Mouse (Mus musculus): ENCODE measurements around the gene F2rl2.

- TF ChIP-seq CTCF (IDR thresholded peaks at IDR 0.05; ENCODE audit: borderline replicate concordance, control insufficient read depth, extremely low read depth, insufficient read depth, low read length, poor library complexity) = no peak
- no peak for TF ChIP-seq POLR2A (IDR thresholded peaks at IDR 0.05; ENCODE audit: control insufficient read depth, extremely low read depth, insufficient read depth, low read length, poor library complexity)
Measured at GRCm38 (mm10) chr13:95679078-95679477, 17.6 kb upstream of the F2rl2 start.

Data from thymus, adult 2 months (tissue).